Mouse (Mus musculus) liver, adult 2 months (tissue): ENCODE measurements around the gene Pde4a. TPM values are rescaled to one million over a fixed set of nuclear protein-coding genes. Genes with fewer than 3 reads are reported as not detected.
"Not testable (repeated sequence)": the region's sequence is repeated elsewhere in the genome, so short reads cannot be mapped to it uniquely, and the experiment has no call there.

Experiments used
- DNase-seq: peaks from one replicate; pipeline ENCODE4 v3.0.0-alpha.2; 2011; ENCODE audit warnings: low read depth, low spot score; ENCODE audit errors: extremely low read depth
- H3K27ac ChIP-seq: fragments of 200-500 bp; replicated peaks from 2 replicates; pipeline ENCODE4 v1.5.1; 2012; ENCODE audit warnings: low read depth, mild to moderate bottlenecking, control low read depth, inconsistent platforms, low read length; ENCODE audit not compliant: insufficient read depth
- H3K27me3 ChIP-seq: fragments of 200-500 bp; 2 replicates; pipeline ENCODE4 v1.6.1; 2012; ENCODE audit warnings: mild to moderate bottlenecking, moderate library complexity, low read length, inconsistent platforms; ENCODE audit not compliant: control insufficient read depth, insufficient read depth
- H3K36me3 ChIP-seq: fragments of 200-500 bp; 2 replicates; pipeline ENCODE4 v1.6.1; 2012; ENCODE audit warnings: low read length, inconsistent platforms; ENCODE audit not compliant: control insufficient read depth, insufficient read depth
- H3K4me1 ChIP-seq: fragments of 200-500 bp; 2 replicates; pipeline ENCODE4 v1.6.1; 2011; ENCODE audit warnings: low read length; ENCODE audit not compliant: control insufficient read depth, insufficient read depth
- H3K4me3 ChIP-seq: fragments of 200-500 bp; 2 replicates; pipeline ENCODE4 v1.5.1; 2011; ENCODE audit warnings: low read depth, mild to moderate bottlenecking, control low read depth, low read length, moderate library complexity; ENCODE audit not compliant: insufficient read depth
- H3K79me2 ChIP-seq: fragments of 200-500 bp; 2 replicates; pipeline ENCODE4 v1.6.1; 2012; ENCODE audit warnings: inconsistent platforms, mild to moderate bottlenecking, low read length, moderate library complexity; ENCODE audit not compliant: control insufficient read depth, insufficient read depth
- H3K9ac ChIP-seq: fragments of 200-500 bp; 2 replicates; pipeline ENCODE4 v1.6.1; 2012; ENCODE audit warnings: low read depth, mild to moderate bottlenecking, control low read depth, inconsistent platforms, low read length
- CTCF ChIP-seq: fragments of 200-500 bp; IDR thresholded peaks from 2 replicates; pipeline ENCODE4 v1.5.1; 2011; ENCODE audit warnings: low read depth, low read length, control low read depth
- POLR2A ChIP-seq: fragments of 200-500 bp; IDR thresholded peaks from 2 replicates; pipeline ENCODE4 v1.6.1; 2011; ENCODE audit warnings: low read length, control low read depth; ENCODE audit not compliant: insufficient read depth; ENCODE audit errors: extremely low read depth
- WGBS: fragments of 180-500 bp; shearing (Covaris S2); methylation state at CpG from one replicate; pipeline ENCODE4 v1.1.7; 2018; 5-methylcytosine and 5-hydroxymethylcytosine counted together
- polyA plus RNA-seq: library from polyadenylated mRNA; depleted of rRNA; stranded (reverse); fragments of >200 nt; gene quantifications from 2 replicates; pipeline ENCODE4 v1.2.3, GENCODE M21; 2012
- total RNA-seq: library from RNA; depleted of rRNA; stranded (reverse); fragments of >200 nt; gene quantifications from 2 replicates; pipeline ENCODE4 v1.2.3, GENCODE M21; 2014

Gene Pde4a
- total and polyA plus RNA-seq, 2 experiments = 1.0 to 3.5 TPM

DNA sequence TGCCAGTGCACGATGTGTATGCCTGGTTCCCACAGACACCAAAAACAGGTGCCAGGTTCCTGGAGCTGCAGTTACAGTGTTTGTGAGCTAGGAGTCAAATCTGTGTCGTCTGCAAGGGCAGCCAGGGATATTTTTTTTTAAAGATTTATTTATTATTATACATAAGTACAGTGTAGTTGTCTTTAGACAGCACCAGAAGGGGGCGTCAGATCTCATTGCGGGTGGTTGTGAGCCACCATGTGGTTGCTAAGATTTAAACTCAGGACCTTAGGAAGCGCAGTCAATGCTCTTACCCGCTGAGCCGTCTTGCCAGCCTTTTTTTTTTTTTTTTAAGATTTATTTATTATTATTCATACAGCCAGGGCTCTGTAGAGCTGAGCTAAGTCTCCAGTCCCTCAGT is 24.4 kb downstream of the Pde4a start:
- H3K79me2 ChIP-seq = no peaks in the 10 kb centered on the region
- no peak for DNase-seq
- TF ChIP-seq POLR2A = no peak
- peak; percentile 8; the same call in 1 of the 2 replicates for TF ChIP-seq CTCF

DNA sequence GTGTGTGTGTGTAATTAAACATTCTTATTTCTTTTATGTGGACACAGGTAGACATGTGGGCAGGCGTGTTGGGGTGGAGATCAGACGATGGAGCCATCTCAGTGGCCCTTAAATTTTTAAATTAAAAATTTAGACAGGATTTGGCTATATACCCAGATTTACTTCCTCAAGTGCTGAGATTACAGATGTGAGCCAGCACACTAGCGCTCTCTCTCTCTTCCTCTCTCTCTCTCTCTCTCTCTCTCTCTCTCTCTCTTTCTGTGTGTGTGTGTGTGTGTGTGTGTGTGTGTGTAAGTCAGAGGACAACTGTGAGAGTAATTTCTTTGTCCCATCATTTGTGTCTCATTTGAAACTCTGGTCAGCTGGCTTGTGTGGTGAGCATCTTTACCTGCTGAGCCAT is 25.2 kb downstream of the Pde4a start:
- DNase-seq = no peak
- H3K27me3 ChIP-seq = no peaks in the 10 kb centered on the region
- H3K79me2 ChIP-seq = no peaks in the 10 kb centered on the region
- no peak overlapping the region for H3K4me3 ChIP-seq
- peaks cover 2% of the 10 kb centered on the region; the same call in 1 of the 2 replicates for H3K4me1 ChIP-seq
- no peak overlapping the region for H3K9ac ChIP-seq
- peaks cover 3% of the 10 kb centered on the region; the same call in 1 of the 2 replicates for H3K36me3 ChIP-seq
- WGBS = 80% methylated on average over 3 of the region's 3 CpGs
- no peak for TF ChIP-seq POLR2A
- TF ChIP-seq CTCF = no peak
- H3K27ac ChIP-seq = no peak overlapping the region

More for the DNA sequence above, 24.4 kb downstream of the Pde4a start:
- no peak overlapping the region for H3K9ac ChIP-seq
- H3K4me1 ChIP-seq = peaks cover 6% of the 10 kb centered on the region
- WGBS = 72% methylated on average over 7 of the region's 7 CpGs
- peaks cover 3% of the 10 kb centered on the region; the same call in 1 of the 2 replicates for H3K36me3 ChIP-seq
- H3K27ac ChIP-seq = no peak overlapping the region
- H3K4me3 ChIP-seq = no peak overlapping the region
- no peaks in the 10 kb centered on the region for H3K27me3 ChIP-seq

DNA sequence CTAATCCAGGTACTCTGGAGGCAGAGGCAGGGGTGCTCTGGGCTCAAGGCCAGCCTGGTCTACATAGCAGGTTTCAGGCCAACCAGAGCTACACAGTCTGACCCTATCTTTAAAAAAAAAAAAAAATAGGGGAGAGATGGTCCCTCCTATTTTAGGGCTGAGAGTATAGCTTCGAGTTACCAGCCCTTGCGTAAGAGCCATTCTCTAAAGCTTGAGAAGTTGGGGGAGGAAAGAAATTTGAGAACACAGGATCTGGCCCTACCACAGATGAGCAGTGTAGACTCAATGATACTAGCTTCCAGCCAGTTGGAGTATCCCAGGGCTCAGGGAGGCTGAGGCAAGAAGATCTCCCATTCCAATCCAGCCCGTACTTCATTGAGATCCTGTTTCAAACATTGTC is 28.3 kb downstream of the Pde4a start:
- no peak for TF ChIP-seq CTCF
- TF ChIP-seq POLR2A = no peak
- no peaks in the 10 kb centered on the region for H3K79me2 ChIP-seq
- peaks cover 3% of the 10 kb centered on the region; the same call in 1 of the 2 replicates for H3K36me3 ChIP-seq
- WGBS = 83% methylated on average over 3 of the region's 3 CpGs
- no peaks in the 10 kb centered on the region for H3K27me3 ChIP-seq
- no peak overlapping the region for H3K9ac ChIP-seq
- no peak overlapping the region for H3K27ac ChIP-seq
- H3K4me3 ChIP-seq = no peak overlapping the region
- no peak for DNase-seq
- no peaks in the 10 kb centered on the region for H3K4me1 ChIP-seq

DNA sequence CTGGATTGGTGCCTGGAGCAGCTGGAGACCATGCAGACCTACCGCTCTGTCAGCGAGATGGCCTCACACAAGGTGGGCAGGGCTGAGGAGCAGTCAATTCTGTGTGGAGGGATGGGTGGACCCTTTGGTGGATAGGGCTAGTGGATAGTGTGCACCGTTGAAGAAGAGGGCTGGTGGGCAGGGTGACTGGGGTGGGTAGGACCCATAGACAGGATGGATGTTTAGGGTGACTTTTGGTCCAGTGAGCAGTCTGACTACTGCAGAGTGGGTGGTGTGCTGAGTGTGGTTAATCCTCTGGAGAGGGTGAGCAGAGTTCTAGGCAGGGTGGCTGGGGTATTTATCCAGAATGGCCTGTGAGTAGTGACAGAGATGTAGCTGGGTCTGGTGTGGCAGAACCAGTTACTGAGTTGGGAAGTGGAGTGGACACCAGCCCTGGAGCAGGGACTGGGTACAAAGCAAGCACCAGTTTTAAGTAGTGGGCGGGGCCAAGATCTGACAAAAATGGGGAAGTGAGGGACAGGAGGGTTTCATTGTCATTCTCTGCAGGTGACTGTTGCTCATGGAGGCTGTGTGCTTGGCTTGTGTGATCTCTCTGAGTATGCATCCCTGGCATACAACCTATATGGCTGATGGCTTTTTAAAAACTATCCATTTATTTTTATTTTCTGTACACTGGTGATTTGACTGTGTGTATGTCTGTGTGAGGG is 29.4 kb downstream of the Pde4a start:
- DNase-seq = no peak
- 90% methylated on average over 4 of the region's 4 CpGs for WGBS

DNA sequence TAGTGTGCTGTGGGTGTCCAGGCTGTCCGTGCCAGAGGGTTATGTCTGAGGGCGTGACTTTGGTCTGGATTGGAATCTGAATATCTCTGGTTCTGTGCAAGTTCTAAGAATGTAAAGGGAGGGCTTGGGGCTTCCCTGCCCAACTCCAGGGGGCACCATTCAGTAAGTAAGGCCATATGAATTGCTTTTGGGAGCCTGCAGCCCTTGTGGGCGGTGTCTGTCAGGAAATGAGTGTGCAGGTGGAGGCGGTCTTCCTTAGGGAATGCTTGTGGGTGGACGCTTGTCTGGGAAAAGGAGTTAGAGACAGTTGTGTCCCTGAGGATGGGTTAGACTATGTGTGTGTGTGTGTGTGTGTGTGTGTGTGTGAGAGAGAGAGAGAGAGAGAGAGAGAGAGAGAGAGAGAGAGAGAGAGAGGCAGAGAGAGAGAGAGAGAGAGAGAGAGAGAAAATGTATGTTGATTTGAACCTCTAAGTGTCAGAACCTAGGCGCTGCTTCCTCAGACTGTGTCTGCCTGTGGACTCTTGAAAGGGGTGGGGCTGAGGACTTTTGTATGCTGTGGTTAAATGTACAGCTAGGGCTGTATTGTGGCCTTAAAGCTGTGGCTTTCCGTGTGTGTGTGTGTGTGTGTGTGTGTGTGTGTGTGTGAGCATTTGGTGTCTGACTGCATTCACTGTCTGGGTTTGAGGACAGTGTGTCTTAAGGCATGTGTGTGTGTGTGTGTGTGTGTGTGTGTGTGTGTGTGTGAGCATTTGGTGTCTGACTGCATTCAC is 30.4 kb downstream of the Pde4a start:
- H3K4me1 ChIP-seq, H3K27ac ChIP-seq, H3K79me2 ChIP-seq, H3K9ac ChIP-seq, H3K27me3 ChIP-seq, DNase-seq, H3K4me3 ChIP-seq, H3K36me3 ChIP-seq: not testable (repeated sequence)
- WGBS = 91% methylated on average over 7 of the region's 7 CpGs

More for the DNA sequence above, 29.4 kb downstream of the Pde4a start:
- no peak overlapping the region for H3K27ac ChIP-seq
- peaks cover 3% of the 10 kb centered on the region; the same call in 1 of the 2 replicates for H3K36me3 ChIP-seq
- H3K4me3 ChIP-seq = no peak overlapping the region
- no peaks in the 10 kb centered on the region for H3K27me3 ChIP-seq
- no peaks in the 10 kb centered on the region for H3K79me2 ChIP-seq
- no peak overlapping the region for H3K9ac ChIP-seq
- H3K4me1 ChIP-seq = no peaks in the 10 kb centered on the region
- TF ChIP-seq POLR2A (no peak), CTCF (no peak)
